Mouse (Mus musculus) forebrain, embryonic 12.5 days (tissue): ENCODE measurements at regions not wholly inside any gene's neighbourhood (a gene's known extent, or its start where the extent isn't known, plus 50 kb on each side); places are given as distances from the start of the nearest gene placed in this dataset.

ENCODE experiments used
- ATAC-seq: fragments of 200-750 bp; cut with Nextera tagmentation; 2 replicates; pipeline ENCODE4 v1.8.0; 2017; ENCODE audit warnings: moderate TSS enrichment; ENCODE audit not compliant: low FRiP score
- H3K27ac ChIP-seq: fragments of 300-500 bp; sonication (generic); 2 replicates; pipeline ENCODE4 v1.5.1; 2016; ENCODE audit warnings: mild to moderate bottlenecking
- H3K27me3 ChIP-seq: fragments of 300-500 bp; sonication (generic); 2 replicates; pipeline ENCODE4 v1.6.1; 2016; ENCODE audit warnings: mild to moderate bottlenecking
- H3K36me3 ChIP-seq: fragments of 300-500 bp; sonication (generic); replicated peaks from 2 replicates; pipeline ENCODE4 v1.6.1; 2016; ENCODE audit warnings: mild to moderate bottlenecking
- H3K4me1 ChIP-seq: fragments of 300-500 bp; sonication (generic); 2 replicates; pipeline ENCODE4 v1.6.1; 2016
- H3K4me2 ChIP-seq: fragments of 300-500 bp; sonication (generic); 2 replicates; pipeline ENCODE4 v1.6.1; 2016; ENCODE audit warnings: mild to moderate bottlenecking, moderate library complexity
- H3K4me3 ChIP-seq: fragments of 300-500 bp; sonication (generic); replicated peaks from 2 replicates; pipeline ENCODE4 v1.5.1; 2016; ENCODE audit warnings: mild to moderate bottlenecking
- H3K9ac ChIP-seq: fragments of 300-500 bp; sonication (generic); 2 replicates; pipeline ENCODE4 v1.6.1; 2016; ENCODE audit warnings: mild to moderate bottlenecking
- H3K9me3 ChIP-seq: fragments of 300-500 bp; sonication (generic); 2 replicates; pipeline ENCODE4 v1.6.1; 2016
- WGBS: fragments of 180-500 bp; shearing (Covaris S2); methylation state at CpG from one replicate; pipeline ENCODE4 v1.1.7; 2016; 5-methylcytosine and 5-hydroxymethylcytosine counted together

DNA sequence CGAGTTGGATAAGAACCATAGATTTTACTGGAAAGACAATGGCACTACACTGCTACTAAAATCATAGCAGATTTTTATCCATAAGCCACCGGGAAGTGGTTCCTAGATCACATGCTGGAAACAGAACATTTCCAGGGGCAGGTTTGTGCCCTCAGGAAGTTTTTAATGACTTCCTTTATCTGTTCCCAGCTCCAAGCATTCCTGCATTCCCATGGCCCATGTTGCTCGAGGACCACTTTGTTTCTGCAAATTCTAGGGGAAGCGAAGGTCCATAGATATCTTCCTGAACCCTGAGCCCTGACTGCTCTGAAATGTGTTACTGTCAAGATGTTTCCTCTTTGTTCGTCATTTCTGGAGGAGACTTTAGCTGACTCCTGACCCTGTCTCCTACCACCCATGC is 235.6 kb upstream of the Map3k1 start:
- Histone ChIP-seq H3K36me3 (no peaks in the 10 kb centered on the region), H3K9ac (no peak overlapping the region), H3K4me3 (no peak overlapping the region), H3K4me2 (no peak overlapping the region), H3K27ac (no peak overlapping the region), H3K9me3 (no peaks in the 10 kb centered on the region), H3K27me3 (no peaks in the 10 kb centered on the region), H3K4me1 (no peaks in the 10 kb centered on the region)
- 78% methylated on average over 5 of the region's 5 CpGs for WGBS
- no peak for ATAC-seq

DNA sequence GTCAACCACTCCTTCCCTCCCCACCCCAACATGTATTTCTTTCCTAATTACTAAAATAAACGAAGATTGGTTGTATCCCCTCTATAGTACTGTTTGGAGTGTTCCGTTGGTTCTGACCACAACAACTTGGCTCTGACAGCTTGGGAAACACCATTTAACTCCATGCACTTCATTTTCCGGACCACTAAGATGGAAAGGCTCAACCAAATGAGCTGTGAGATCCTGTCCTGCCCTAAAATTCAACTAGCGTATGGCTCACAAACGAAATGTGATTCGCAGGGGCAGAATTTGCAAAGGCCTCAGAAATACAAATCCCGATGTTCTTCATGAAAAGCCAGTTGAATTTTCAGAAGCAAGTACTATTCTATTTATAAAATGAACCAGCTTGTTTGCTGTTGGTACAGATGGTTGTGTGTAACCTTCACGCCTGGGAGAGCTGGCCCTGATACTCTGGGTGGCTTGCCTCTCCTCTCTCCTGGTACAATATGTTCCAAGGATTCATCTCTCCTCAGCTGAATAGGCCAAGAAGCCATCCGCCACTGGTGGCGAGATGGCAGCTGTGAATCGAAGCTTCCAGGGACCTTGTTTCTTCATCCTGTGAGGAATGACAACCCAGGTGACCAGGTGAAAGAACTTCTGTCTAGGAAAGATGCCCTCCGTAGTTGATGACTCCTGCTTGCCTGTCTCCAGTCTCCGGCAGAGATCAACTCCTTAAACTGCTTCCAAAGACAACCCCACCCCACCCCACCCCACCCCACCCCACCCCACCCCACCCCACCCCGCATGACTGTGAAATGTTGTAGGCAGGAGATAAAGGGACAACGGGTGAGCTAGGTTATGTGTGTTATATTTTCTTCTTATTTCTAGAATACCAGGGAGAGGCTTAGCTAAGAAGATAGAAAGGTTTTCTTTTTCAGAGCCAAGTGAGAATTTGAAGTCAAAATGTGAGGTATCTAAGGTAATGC is 237.7 kb upstream of the Map3k1 start:
- H3K4me2 ChIP-seq, result no peak overlapping the region
- no peaks in the 10 kb centered on the region for H3K9me3 ChIP-seq
- H3K9ac ChIP-seq, result no peak overlapping the region
- H3K27me3 ChIP-seq, result no peaks in the 10 kb centered on the region
- H3K36me3 ChIP-seq, result no peaks in the 10 kb centered on the region
- ATAC-seq, result no peak
- H3K27ac ChIP-seq, result no peak overlapping the region
- WGBS, result 90% methylated on average over 15 of the region's 15 CpGs
- H3K4me1 ChIP-seq, result no peaks in the 10 kb centered on the region
- no peak overlapping the region for H3K4me3 ChIP-seq

GRCm38 (mm10) chr13:112047408-112047807 is 238.6 kb upstream of the Map3k1 start:
- Histone ChIP-seq H3K4me1 (no peaks in the 10 kb centered on the region), H3K27ac (no peak overlapping the region), H3K4me3 (no peak overlapping the region), H3K4me2 (no peak overlapping the region), H3K27me3 (no peaks in the 10 kb centered on the region), H3K9ac (no peak overlapping the region), H3K36me3 (no peaks in the 10 kb centered on the region), H3K9me3 (no peaks in the 10 kb centered on the region)
- 76% methylated on average over 3 of the region's 3 CpGs for WGBS
- no peak for ATAC-seq

GRCm38 (mm10) chr13:112047874-112048273 is 239.1 kb upstream of the Map3k1 start:
- H3K36me3 ChIP-seq, result no peaks in the 10 kb centered on the region
- WGBS, result 83% methylated on average over 13 of the region's 13 CpGs
- H3K27me3 ChIP-seq, result no peaks in the 10 kb centered on the region
- H3K9me3 ChIP-seq, result no peaks in the 10 kb centered on the region
- no peak for ATAC-seq
- no peak overlapping the region for H3K4me3 ChIP-seq
- no peak overlapping the region for H3K4me2 ChIP-seq
- H3K27ac ChIP-seq, result no peak overlapping the region
- H3K9ac ChIP-seq, result no peak overlapping the region
- H3K4me1 ChIP-seq, result no peaks in the 10 kb centered on the region

GRCm38 (mm10) chr13:112048327-112048726 is 239.5 kb upstream of the Map3k1 start:
- Histone ChIP-seq H3K36me3 (no peaks in the 10 kb centered on the region), H3K4me2 (no peak overlapping the region), H3K9ac (no peak overlapping the region), H3K4me1 (no peaks in the 10 kb centered on the region), H3K27ac (no peak overlapping the region), H3K9me3 (no peaks in the 10 kb centered on the region), H3K27me3 (no peaks in the 10 kb centered on the region), H3K4me3 (no peak overlapping the region)
- 87% methylated on average over 6 of the region's 6 CpGs for WGBS
- no peak for ATAC-seq

DNA sequence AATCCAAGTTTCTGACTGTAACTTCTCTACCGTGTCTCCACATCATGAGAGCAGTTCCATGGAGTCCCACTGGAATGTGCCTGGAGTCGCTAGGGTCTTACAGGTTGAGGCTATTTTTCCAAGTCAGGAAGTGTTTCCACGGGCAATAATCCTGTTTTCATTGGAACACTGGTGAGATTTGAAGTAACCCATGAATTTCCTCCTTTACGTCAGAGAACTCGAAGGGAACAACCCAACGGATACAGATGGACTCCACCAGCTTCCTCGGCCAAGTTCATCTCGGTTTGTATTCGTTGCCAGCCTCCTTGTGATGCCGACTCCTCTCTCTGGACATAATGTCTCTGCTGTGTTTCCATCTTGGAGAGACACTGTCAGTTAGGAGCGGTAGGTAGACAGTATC is 237.4 kb upstream of the Ankrd55 start:
- H3K9me3 ChIP-seq, result no peaks in the 10 kb centered on the region
- no peaks in the 10 kb centered on the region for H3K27me3 ChIP-seq
- no peak overlapping the region for H3K27ac ChIP-seq
- no peak overlapping the region for H3K9ac ChIP-seq
- no peaks in the 10 kb centered on the region for H3K4me1 ChIP-seq
- ATAC-seq, result no peak
- H3K4me3 ChIP-seq, result no peak overlapping the region
- 91% methylated on average over 11 of the region's 11 CpGs for WGBS
- no peaks in the 10 kb centered on the region for H3K36me3 ChIP-seq
- H3K4me2 ChIP-seq, result no peak overlapping the region

GRCm38 (mm10) chr13:112052011-112052410 is 236.2 kb upstream of the Ankrd55 start:
- H3K4me2 ChIP-seq, result no peak overlapping the region
- H3K4me1 ChIP-seq, result no peaks in the 10 kb centered on the region
- no peaks in the 10 kb centered on the region for H3K36me3 ChIP-seq
- H3K9ac ChIP-seq, result no peak overlapping the region
- H3K27ac ChIP-seq, result no peak overlapping the region
- no peak for ATAC-seq
- 88% methylated on average over 3 of the region's 3 CpGs for WGBS
- no peaks in the 10 kb centered on the region for H3K9me3 ChIP-seq
- no peaks in the 10 kb centered on the region for H3K27me3 ChIP-seq
- H3K4me3 ChIP-seq, result no peak overlapping the region

- WGBS, result 98% methylated on average over 3 of the region's 3 CpGs
- H3K4me2 ChIP-seq, result no peak overlapping the region
Measured at GRCm38 (mm10) chr13:112052456-112052855, 235.8 kb upstream of the Ankrd55 start.

DNA sequence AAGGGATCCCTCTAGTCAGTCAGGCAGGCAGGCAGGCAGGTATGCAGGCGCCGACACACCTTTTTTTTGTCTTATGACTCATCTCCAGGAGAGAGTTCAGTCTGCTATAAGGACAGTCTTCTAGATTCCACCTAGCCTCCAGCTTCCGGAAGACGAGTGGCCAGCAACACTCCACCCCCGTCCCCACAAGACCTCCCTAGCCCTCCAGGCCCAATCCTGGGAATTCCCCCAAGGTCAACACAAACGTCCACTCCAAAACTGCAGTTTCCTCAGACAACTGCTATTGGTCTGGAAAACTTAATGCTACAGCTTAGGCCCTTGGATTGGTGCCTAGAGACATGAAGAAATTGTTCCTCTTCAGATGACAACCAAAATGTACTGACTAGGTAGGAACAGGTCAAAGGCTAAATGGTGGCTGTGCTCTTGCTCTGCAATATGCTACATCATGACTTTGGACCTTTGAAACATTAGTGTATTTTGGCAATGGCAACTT is 233.3 kb upstream of the Ankrd55 start:
- Histone ChIP-seq H3K4me2 (no peak overlapping the region), H3K27me3 (no peaks in the 10 kb centered on the region), H3K4me1 (no peaks in the 10 kb centered on the region), H3K9me3 (no peaks in the 10 kb centered on the region), H3K27ac (no peak overlapping the region), H3K36me3 (no peaks in the 10 kb centered on the region), H3K9ac (no peak overlapping the region), H3K4me3 (no peak overlapping the region)
- 86% methylated on average over 6 of the region's 6 CpGs for WGBS
- no peak for ATAC-seq

More at GRCm38 (mm10) chr13:112052456-112052855, 235.8 kb upstream of the Ankrd55 start:
- ATAC-seq, result no peak
- H3K4me3 ChIP-seq, result no peak overlapping the region
- H3K4me1 ChIP-seq, result no peaks in the 10 kb centered on the region
- H3K27me3 ChIP-seq, result no peaks in the 10 kb centered on the region
- H3K9me3 ChIP-seq, result no peaks in the 10 kb centered on the region
- H3K27ac ChIP-seq, result no peak overlapping the region
- H3K36me3 ChIP-seq, result no peaks in the 10 kb centered on the region
- H3K9ac ChIP-seq, result no peak overlapping the region

DNA sequence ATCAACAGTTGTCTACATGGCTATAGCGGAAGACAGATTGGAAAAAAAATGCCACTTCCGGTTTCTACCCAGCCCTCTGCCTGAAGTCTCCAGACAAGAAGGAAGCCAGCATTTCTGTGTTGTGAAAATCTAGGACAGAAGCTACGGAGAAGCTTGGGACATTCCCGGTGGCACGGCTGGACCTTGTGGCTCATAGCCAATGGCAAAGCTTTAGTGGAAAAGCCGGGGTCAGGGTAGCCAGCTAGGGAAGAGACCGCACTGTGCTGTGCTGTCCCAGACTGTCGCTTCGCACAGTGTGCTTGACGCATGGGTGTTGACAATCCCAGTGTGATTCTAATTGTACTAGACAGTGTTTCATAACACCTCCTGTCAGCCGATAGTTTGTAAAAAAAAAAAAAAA is 230.0 kb upstream of the Ankrd55 start:
- no peaks in the 10 kb centered on the region for H3K9me3 ChIP-seq
- no peak overlapping the region for H3K4me3 ChIP-seq
- no peaks in the 10 kb centered on the region for H3K27me3 ChIP-seq
- 88% methylated on average over 11 of the region's 11 CpGs for WGBS
- H3K4me2 ChIP-seq, result no peak overlapping the region
- no peaks in the 10 kb centered on the region for H3K4me1 ChIP-seq
- no peak for ATAC-seq
- H3K27ac ChIP-seq, result no peak overlapping the region
- no peaks in the 10 kb centered on the region for H3K36me3 ChIP-seq
- no peak overlapping the region for H3K9ac ChIP-seq

GRCm38 (mm10) chr13:112058771-112059170 is 229.5 kb upstream of the Ankrd55 start:
- no peak overlapping the region for H3K4me3 ChIP-seq
- H3K9me3 ChIP-seq, result no peaks in the 10 kb centered on the region
- no peaks in the 10 kb centered on the region for H3K4me1 ChIP-seq
- no peak overlapping the region for H3K4me2 ChIP-seq
- H3K9ac ChIP-seq, result no peak overlapping the region
- no peak overlapping the region for H3K27ac ChIP-seq
- H3K27me3 ChIP-seq, result no peaks in the 10 kb centered on the region
- 83% methylated on average over 6 of the region's 6 CpGs for WGBS
- H3K36me3 ChIP-seq, result no peaks in the 10 kb centered on the region
- ATAC-seq, result no peak

GRCm38 (mm10) chr13:112062024-112062423 is 226.2 kb upstream of the Ankrd55 start:
- WGBS, result 94% methylated on average over 8 of the region's 8 CpGs
- Histone ChIP-seq H3K9ac (no peak overlapping the region), H3K4me2 (no peak overlapping the region), H3K4me1 (no peaks in the 10 kb centered on the region), H3K36me3 (no peaks in the 10 kb centered on the region), H3K27me3 (no peaks in the 10 kb centered on the region; the same call in 1 of the 2 replicates), H3K27ac (no peak overlapping the region), H3K9me3 (no peaks in the 10 kb centered on the region), H3K4me3 (no peak overlapping the region)
- no peak for ATAC-seq
